Mouse (Mus musculus) liver, postnatal 0 days (tissue): ENCODE data around the gene Pllp. TPM values are rescaled to one million over a fixed set of nuclear protein-coding genes. Genes with fewer than 3 reads are reported as not detected.

ENCODE experiments used
- ATAC-seq: fragments of 200-750 bp; cut with Nextera tagmentation; 2 replicates; pipeline ENCODE4 v1.8.0; 2017; ENCODE audit warnings: mild to moderate bottlenecking, moderate library complexity
- DNase-seq: peaks from one replicate; pipeline ENCODE4 v3.0.0-alpha.2; 2016
- H3K27ac ChIP-seq: fragments of 300-500 bp; sonication (generic); 2 replicates; pipeline ENCODE4 v1.5.1; 2014; ENCODE audit warnings: antibody characterized with exemption, moderate library complexity, mild to moderate bottlenecking, low read depth
- H3K27me3 ChIP-seq: fragments of 300-500 bp; sonication (generic); 2 replicates; pipeline ENCODE4 v1.6.1; 2014; ENCODE audit warnings: low read length, control low read depth, mixed read lengths; ENCODE audit not compliant: insufficient read depth
- H3K36me3 ChIP-seq: fragments of 300-500 bp; sonication (generic); replicated peaks from 2 replicates; pipeline ENCODE4 v1.6.1; 2014; ENCODE audit warnings: mild to moderate bottlenecking, control low read depth, low read length, moderate library complexity, mixed read lengths; ENCODE audit not compliant: insufficient read depth
- H3K4me1 ChIP-seq: fragments of 300-500 bp; sonication (generic); 2 replicates; pipeline ENCODE4 v1.6.1; 2014; ENCODE audit warnings: antibody characterized with exemption, mild to moderate bottlenecking, control low read depth; ENCODE audit not compliant: insufficient read depth
- H3K4me2 ChIP-seq: fragments of 300-500 bp; sonication (generic); 2 replicates; pipeline ENCODE4 v1.6.1; 2014; ENCODE audit warnings: low read depth, mild to moderate bottlenecking, low read length, moderate library complexity, mixed read lengths
- H3K4me3 ChIP-seq: fragments of 300-500 bp; sonication (generic); 2 replicates; pipeline ENCODE4 v1.5.1; 2014; ENCODE audit warnings: low read depth, low read length
- H3K9ac ChIP-seq: fragments of 300-500 bp; sonication (generic); replicated peaks from 2 replicates; pipeline ENCODE4 v1.6.1; 2014; ENCODE audit warnings: mild to moderate bottlenecking, moderate library complexity
- H3K9me3 ChIP-seq: fragments of 300-500 bp; sonication (generic); 2 replicates; pipeline ENCODE4 v1.6.1; 2016; ENCODE audit warnings: mild to moderate bottlenecking, control low read depth, low read length, mixed read lengths
- CTCF ChIP-seq: sonication (generic); IDR thresholded peaks from 2 replicates; pipeline ENCODE4 v1.5.1; 2016; ENCODE audit warnings: antibody characterized with exemption, low read depth
- EP300 ChIP-seq: IDR thresholded peaks from 2 replicates; pipeline ENCODE4 v1.6.1; 2016; ENCODE audit warnings: antibody characterized with exemption, low read depth, mild to moderate bottlenecking
- WGBS: fragments of 180-500 bp; shearing (Covaris S2); extraction: QIAGEN DNeasy Blood & Tissue Kit; methylation state at CpG from one replicate; pipeline ENCODE4 v1.1.7; 2014; ENCODE audit not compliant: insufficient replicate concordance; 5-methylcytosine and 5-hydroxymethylcytosine counted together
- polyA plus RNA-seq: library from polyadenylated mRNA; unstranded; fragments of >200 nt; fragmentation: Nextera tagmentation; extraction: Ambion mirVana; gene quantifications from 2 replicates; pipeline ENCODE4 v1.2.1, GENCODE M21; 2015

The Pllp gene
- polyA plus RNA-seq, 1 experiment from 2014 or later: 3.1 TPM

- Histone ChIP-seq H3K4me1 (no peaks in the 10 kb centered on the region), H3K27me3 (no peaks in the 10 kb centered on the region), H3K9me3 (no peaks in the 10 kb centered on the region), H3K4me3 (no peak overlapping the region), H3K4me2 (no peak overlapping the region), H3K36me3 (peaks cover 54% of the 10 kb centered on the region), H3K27ac (no peak overlapping the region), H3K9ac (no peak overlapping the region)
- DNase-seq: no peak
- TF ChIP-seq CTCF (no peak), EP300 (no peak)
- 88% methylated on average over 3 of the region's 3 CpGs for WGBS
- no peak for ATAC-seq
Measured at GRCm38 (mm10) chr8:94652951-94653350, 43.1 kb downstream of the Pllp start.

- Histone ChIP-seq H3K36me3 (peaks cover 52% of the 10 kb centered on the region), H3K4me3 (no peak overlapping the region), H3K9me3 (no peaks in the 10 kb centered on the region), H3K27ac (no peak overlapping the region), H3K4me2 (no peak overlapping the region), H3K27me3 (no peaks in the 10 kb centered on the region), H3K4me1 (no peaks in the 10 kb centered on the region), H3K9ac (no peak overlapping the region)
- ATAC-seq (no peak), DNase-seq (no peak)
- WGBS: 58% methylated on average over 3 of the region's 3 CpGs
- TF ChIP-seq CTCF (no peak), EP300 (no peak)
Measured at GRCm38 (mm10) chr8:94649496-94649895, 46.6 kb downstream of the Pllp start.

GRCm38 (mm10) chr8:94646165-94646564 lies 49.9 kb downstream of the Pllp start:
- TF ChIP-seq CTCF (no peak), EP300 (no peak)
- Histone ChIP-seq H3K9me3 (no peaks in the 10 kb centered on the region), H3K27me3 (no peaks in the 10 kb centered on the region), H3K27ac (no peak overlapping the region), H3K9ac (no peak overlapping the region), H3K36me3 (peaks cover 39% of the 10 kb centered on the region), H3K4me1 (no peaks in the 10 kb centered on the region), H3K4me2 (no peak overlapping the region), H3K4me3 (no peak overlapping the region)
- 86% methylated on average over 3 of the region's 3 CpGs for WGBS
- DNase-seq: no peak
- ATAC-seq: no peak

GRCm38 (mm10) chr8:94645202-94645601 lies 50.9 kb downstream of the Pllp start:
- Histone ChIP-seq H3K9ac (no peak overlapping the region), H3K4me1 (no peaks in the 10 kb centered on the region), H3K27me3 (no peaks in the 10 kb centered on the region), H3K27ac (no peak overlapping the region), H3K9me3 (no peaks in the 10 kb centered on the region), H3K36me3 (peaks cover 43% of the 10 kb centered on the region), H3K4me3 (no peak overlapping the region), H3K4me2 (no peak overlapping the region)
- DNase-seq (no peak), ATAC-seq (no peak)
- TF ChIP-seq CTCF (no peak), EP300 (no peak)
- WGBS: 32% methylated on average over 1 of the region's 1 CpGs

GRCm38 (mm10) chr8:94641938-94642337 lies 54.1 kb downstream of the Pllp start:
- Histone ChIP-seq H3K9ac (no peak overlapping the region), H3K27ac (no peak overlapping the region), H3K27me3 (no peaks in the 10 kb centered on the region), H3K4me2 (no peak overlapping the region), H3K4me1 (no peaks in the 10 kb centered on the region), H3K36me3 (peaks cover 49% of the 10 kb centered on the region), H3K9me3 (no peaks in the 10 kb centered on the region), H3K4me3 (no peak overlapping the region)
- 77% methylated on average over 3 of the region's 3 CpGs for WGBS
- ATAC-seq (no peak), DNase-seq (no peak)
- TF ChIP-seq CTCF: no peak

- no peak overlapping the region for H3K4me2 ChIP-seq
- WGBS: 88% methylated on average over 2 of the region's 2 CpGs
- no peaks in the 10 kb centered on the region for H3K27me3 ChIP-seq
- no peak overlapping the region for H3K9ac ChIP-seq
- ATAC-seq (no peak), DNase-seq (no peak)
- no peaks in the 10 kb centered on the region for H3K9me3 ChIP-seq
- no peak overlapping the region for H3K4me3 ChIP-seq
- H3K36me3 ChIP-seq: peaks cover 49% of the 10 kb centered on the region
- no peak overlapping the region for H3K27ac ChIP-seq
- no peak for TF ChIP-seq CTCF
- no peak for TF ChIP-seq EP300
- no peaks in the 10 kb centered on the region for H3K4me1 ChIP-seq
Measured at GRCm38 (mm10) chr8:94641183-94641582, 54.9 kb downstream of the Pllp start.

- ATAC-seq: peak; percentile 83
Measured at GRCm38 (mm10) chr8:94634211-94634610, 61.9 kb downstream of the Pllp start.

More at GRCm38 (mm10) chr8:94634211-94634610, 61.9 kb downstream of the Pllp start:
- H3K4me3 ChIP-seq: no peak overlapping the region
- no peaks in the 10 kb centered on the region for H3K27me3 ChIP-seq
- TF ChIP-seq EP300 (peak; percentile 74), CTCF (no peak)
- H3K9me3 ChIP-seq: no peaks in the 10 kb centered on the region
- H3K27ac ChIP-seq: peak overlapping the region; percentile 7; the same call in 1 of the 2 replicates
- no peak for DNase-seq
- H3K36me3 ChIP-seq: peaks cover 54% of the 10 kb centered on the region
- H3K4me2 ChIP-seq: no peak overlapping the region
- H3K4me1 ChIP-seq: 0 out of 2 replicates have a peak, but pooled peaks cover 3% of the 10 kb centered on the region
- H3K9ac ChIP-seq: no peak overlapping the region
